Mouse (Mus musculus): ENCODE measurements around the gene Nhlh1. TPM values are rescaled to one million over a fixed set of nuclear protein-coding genes. Genes with fewer than 3 reads are reported as not detected.

The Nhlh1 gene
- total RNA-seq, 2 experiments from 2014 or later: not detected

DNA sequence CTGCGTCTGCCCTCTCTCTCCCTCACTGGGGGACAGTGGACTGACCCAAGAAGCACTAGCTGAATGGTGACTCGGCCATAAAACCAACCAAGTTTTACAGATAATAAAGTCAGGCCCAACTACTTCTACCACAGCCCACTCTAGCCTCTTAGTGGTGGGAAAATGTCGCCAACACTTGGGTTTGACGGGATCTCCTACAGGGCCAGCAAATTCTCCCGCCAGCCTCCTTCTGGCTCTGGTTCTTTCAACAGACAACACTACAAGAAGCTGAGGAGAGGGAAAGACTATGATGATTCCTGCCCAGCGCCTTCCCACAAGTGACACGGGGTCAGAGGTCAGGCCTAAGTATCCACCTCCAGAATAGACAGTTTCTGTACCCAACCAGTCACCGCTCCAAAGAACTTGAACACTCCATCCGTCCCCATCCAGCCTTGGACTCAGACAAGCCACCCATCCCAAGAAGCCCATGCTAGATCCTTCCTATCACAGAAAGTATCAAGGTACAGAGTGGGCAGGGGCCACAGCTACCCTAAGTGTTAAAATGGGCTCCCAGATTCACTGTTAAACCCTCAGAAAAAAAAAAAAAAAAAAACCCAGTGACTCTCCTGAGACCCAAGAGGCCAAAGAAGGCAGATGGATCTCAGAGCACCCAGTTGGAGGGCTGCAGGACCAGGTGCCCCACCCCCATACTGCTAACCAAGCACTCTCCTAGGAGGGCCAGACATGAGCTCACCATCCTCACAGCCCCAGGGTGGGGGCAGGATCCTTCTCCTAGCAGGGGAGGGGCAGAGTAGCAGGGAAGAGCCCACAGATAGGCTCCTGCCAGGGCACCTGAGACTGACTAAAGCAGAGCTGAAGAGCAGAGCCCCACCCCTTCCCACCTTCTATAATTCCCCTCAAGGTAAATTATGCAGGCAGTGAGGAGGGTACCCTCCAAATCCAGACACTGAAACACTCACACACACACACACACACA, 38.7 kb downstream of the Nhlh1 start:
- ATAC-seq (replicated peaks; ENCODE audit: low FRiP score, poor library complexity, severe bottlenecking): no peak

DNA sequence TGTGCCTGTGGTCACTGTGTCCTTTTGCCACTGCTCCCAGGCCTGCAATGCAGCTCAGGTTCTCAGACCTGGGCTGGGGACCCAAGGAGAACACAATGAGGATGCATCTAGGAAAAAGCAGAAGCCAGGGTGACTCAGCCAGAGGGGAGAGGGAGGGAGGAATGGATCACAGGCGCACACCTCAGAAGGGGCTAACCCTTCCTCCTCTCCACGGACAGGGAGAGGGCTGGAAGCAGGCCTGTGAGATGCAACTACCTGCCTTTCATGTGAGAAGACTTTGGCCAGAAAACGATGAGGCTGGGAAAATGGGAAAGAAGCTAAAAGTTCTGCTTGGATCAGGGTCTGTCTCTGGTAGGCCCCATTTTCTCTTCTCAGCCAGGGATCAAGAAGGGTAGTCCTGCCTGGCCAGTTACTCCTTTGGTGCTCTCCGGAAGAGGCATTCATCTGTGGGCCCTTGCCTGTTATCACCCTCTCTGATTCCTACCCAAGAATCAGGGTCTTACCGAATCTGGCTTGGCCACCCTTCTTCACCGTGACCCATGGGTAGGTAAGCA, 39.8 kb downstream of the Nhlh1 start:
- no peak for ATAC-seq (replicated peaks; ENCODE audit: low FRiP score, poor library complexity, severe bottlenecking)

DNA sequence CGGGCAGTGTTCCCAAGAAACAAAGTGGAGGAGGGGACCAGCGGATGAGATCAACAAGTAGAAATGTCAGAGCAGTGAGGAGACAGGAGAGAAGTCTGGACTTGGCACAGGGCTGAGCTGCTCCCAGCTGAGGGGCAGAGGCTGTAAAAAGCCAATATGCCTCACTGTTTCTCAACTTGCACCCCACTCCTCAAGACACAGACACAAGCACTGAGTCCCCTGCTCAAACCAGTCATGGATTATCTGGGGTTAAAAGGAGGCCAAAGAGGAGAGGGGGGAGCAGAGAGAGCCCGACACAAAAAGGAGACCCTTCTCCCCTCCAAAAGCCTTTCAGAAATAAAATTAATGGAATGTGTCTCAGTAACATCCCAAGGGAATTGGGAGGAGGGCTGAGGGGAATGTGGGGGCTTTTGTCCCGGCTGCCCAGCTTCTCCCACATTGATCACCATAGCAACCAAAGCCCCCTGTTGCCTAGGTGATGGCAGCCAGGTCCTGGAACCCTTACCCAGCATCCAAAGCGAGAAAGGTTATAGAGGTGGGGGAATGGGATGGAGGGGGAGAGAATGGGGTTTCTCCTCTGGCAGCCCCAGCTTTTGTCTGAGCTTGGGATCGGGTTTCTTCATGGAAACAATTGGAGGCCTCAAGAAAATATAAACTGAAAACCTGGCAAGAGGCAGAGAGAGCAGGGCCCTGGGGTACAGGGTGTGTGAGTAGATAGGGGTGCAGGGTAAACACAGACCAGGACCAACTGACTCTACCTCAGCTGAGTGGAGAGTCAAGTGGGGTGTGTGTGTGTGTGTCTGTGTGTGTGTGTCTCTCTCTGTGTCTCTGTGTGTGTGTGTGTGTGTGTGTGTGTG, 40.5 kb downstream of the Nhlh1 start:
- ATAC-seq (replicated peaks; ENCODE audit: low FRiP score, poor library complexity, severe bottlenecking): no peak

DNA sequence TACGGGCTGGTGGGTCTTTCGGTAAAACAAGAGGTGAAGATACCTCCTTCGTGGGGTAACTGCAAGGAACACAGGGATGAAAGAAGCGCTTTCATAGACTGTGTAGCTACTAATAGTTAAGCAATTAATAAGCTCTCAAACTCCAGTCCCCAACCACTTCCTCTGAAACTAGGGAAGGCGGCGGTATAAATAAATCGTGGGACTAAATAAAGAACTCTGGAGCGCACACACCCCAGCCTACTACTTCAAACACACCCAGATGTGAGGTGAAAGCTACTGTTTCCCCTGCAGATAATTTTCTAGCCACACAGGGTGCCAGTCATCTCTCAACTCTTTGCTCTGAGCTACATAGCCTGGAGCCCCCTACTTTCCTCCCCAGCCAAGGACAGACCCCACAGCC, 41.3 kb downstream of the Nhlh1 start:
- ATAC-seq (replicated peaks; ENCODE audit: low FRiP score, poor library complexity, severe bottlenecking): no peak

DNA sequence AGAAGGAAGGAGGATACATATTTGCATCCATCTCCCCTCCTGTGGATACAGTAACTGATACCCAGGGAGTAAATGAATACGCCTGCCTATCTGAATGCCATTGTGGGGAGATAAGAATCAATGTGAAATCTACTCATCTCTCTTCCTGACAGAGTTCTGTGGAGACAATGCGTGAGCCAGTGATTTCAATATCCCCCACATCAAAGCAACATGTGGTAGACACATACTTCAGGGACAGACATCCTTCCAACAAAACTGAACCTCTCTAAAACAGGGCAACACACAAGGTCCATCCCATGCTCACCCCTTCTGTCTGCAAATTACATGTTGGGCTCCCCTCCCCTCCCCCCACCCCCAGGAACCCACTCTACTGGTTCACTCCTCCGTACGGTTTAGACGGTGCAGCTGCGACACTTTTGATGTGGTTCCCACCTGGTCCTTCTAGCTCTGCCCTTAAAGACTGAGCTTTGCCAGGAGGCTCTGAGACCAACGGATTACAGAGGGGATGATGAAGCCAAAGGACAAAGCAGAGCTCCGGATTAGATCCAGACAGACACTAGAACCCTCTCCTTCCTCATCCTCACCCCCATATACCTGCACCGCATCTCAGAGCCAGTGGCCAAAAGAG, 41.9 kb downstream of the Nhlh1 start:
- ATAC-seq (replicated peaks; ENCODE audit: low FRiP score, poor library complexity, severe bottlenecking): no peak

DNA sequence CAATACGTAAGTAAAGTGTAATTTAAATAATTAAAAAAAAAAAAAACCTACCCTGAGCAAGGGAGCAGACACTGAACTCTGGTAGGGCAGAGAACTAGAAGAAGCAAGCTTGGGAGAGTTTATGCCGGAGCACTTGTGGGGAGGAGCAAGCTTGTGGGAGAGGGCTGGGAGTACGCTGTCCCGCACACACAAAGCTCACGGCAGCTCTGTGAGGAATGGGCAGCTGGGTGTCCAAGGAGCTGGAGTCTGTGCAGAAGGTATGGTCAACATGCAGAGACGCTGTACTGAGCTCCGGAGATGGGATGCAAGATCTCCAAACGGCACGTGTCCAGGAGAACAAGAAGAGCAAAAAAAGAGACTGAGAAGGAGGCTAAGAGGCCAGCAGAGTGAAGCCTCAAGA, 42.6 kb downstream of the Nhlh1 start:
- no peak for ATAC-seq (replicated peaks; ENCODE audit: low FRiP score, poor library complexity, severe bottlenecking)

DNA sequence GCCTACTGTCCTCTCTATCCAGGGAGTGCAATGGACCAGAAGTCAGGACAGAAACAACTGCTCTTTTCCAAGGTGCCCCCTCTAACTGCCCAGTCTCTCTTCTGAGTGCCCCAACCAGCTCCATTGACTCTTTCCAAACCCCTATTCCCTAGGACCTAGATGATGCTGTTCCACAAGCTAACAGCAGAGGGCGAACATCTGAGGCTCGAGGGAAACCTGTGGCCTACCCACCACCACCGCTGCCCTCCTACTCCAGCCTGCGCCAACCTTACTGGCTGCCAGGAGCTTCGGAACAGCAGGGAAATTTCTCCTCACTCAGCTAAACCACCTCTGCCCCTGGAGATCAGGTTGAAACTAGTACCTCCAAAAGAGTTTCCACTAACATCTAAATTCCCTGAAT, 45.3 kb downstream of the Nhlh1 start:
- ATAC-seq (replicated peaks; ENCODE audit: low FRiP score, poor library complexity, severe bottlenecking): 0 out of 2 replicates have a peak, but pooled peaks have one; percentile 36

- ATAC-seq (replicated peaks; ENCODE audit: low FRiP score, poor library complexity, severe bottlenecking): no peak
Observed at GRCm38 (mm10) chr1:172010042-172010824, 47.1 kb downstream of the Nhlh1 start.

DNA sequence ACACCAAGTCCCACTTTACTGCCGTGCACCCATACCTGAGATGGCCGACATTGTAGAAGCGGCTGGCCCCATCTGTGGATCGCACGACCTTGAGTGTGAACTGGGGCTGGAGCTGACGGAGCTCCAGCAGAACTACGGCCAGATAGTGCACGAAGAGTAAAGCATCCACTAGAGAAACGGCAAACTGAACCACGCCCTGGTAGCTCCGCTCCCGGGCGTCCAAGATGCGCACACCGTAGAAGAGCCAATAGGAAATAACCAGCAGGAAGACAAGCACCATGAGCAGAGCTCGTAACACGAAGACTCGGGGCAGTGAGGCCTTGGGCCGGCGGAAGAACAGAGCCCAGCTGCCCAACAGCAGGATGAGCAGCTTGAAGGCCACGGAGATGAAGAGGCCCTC, 48.0 kb downstream of the Nhlh1 start:
- ATAC-seq (replicated peaks; ENCODE audit: low FRiP score, poor library complexity, severe bottlenecking): no peak

GRCm38 (mm10) chr1:172008351-172008750, 49.0 kb downstream of the Nhlh1 start:
- ATAC-seq (replicated peaks; ENCODE audit: low FRiP score, poor library complexity, severe bottlenecking): no peak

DNA sequence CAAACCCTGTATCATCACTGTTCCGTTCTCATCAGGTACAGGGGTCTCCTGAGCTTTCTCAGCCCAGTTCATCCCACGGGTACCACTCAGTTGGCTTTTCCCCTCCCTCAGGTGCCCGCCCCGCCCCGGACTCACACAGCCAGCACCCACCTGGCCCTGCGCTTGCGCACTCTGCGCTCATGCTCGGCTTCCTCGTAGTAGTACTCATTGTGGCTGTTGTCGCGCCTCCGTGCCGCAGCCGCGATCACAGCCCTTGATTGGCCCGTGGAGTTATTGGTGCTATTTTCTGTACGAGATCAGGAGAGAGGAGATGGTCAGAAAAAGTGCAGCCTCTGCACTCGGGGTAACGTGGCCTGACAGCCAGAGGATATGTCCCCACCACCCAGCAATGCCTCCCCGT, 49.6 kb downstream of the Nhlh1 start:
- no peak for ATAC-seq (replicated peaks; ENCODE audit: low FRiP score, poor library complexity, severe bottlenecking)

Other genes starting within 250 kb of the Nhlh1 start
- 11.2 and 28.1 TPM in 2 replicates for gene Cd84, start 217.9 kb downstream of the Nhlh1 start, total RNA-seq (2015; ENCODE audit: low replicate concordance)
- 22.3 and 28.9 TPM in 2 replicates for gene Cd84, start 217.9 kb downstream of the Nhlh1 start, total RNA-seq (2017; ENCODE audit: low replicate concordance)
- 3.6 and 4.2 TPM in 2 replicates for gene Gm10521, start 161.9 kb downstream of the Nhlh1 start, total RNA-seq (2015; ENCODE audit: low replicate concordance)
- 0.51 TPM in 1 of 2 replicates, not detected in the other for gene Gm10521, start 161.9 kb downstream of the Nhlh1 start, total RNA-seq (2017; ENCODE audit: low replicate concordance)
- 5.4 and 8.3 TPM in 2 replicates for gene Slamf6, start 140.1 kb downstream of the Nhlh1 start, total RNA-seq (2015; ENCODE audit: low replicate concordance)
- gene Slamf6, start 140.1 kb downstream of the Nhlh1 start, total RNA-seq (2017; ENCODE audit: low replicate concordance): 10.4 and 10.7 TPM in 2 replicates
- gene Vangl2, start 29.1 kb downstream of the Nhlh1 start, total RNA-seq (2015; ENCODE audit: low replicate concordance): 0.84 and 1.1 TPM in 2 replicates
- 0.13 and 0.83 TPM in 2 replicates for gene Vangl2, start 29.1 kb downstream of the Nhlh1 start, total RNA-seq (2017; ENCODE audit: low replicate concordance)
- 44.9 and 67.4 TPM in 2 replicates for gene Copa, start 25.0 kb upstream of the Nhlh1 start, total RNA-seq (2015; ENCODE audit: low replicate concordance)
- gene Copa, start 25.0 kb upstream of the Nhlh1 start, total RNA-seq (2017; ENCODE audit: low replicate concordance): 41.3 and 47.1 TPM in 2 replicates
- 43.2 and 52.0 TPM in 2 replicates for gene Ncstn, start 25.2 kb upstream of the Nhlh1 start, total RNA-seq (2015; ENCODE audit: low replicate concordance)
- 14.7 and 16.4 TPM in 2 replicates for gene Ncstn, start 25.2 kb upstream of the Nhlh1 start, total RNA-seq (2017; ENCODE audit: low replicate concordance)
- gene Pex19, start 69.2 kb upstream of the Nhlh1 start, total RNA-seq (2015; ENCODE audit: low replicate concordance): 14.7 and 15.1 TPM in 2 replicates
- gene Pex19, start 69.2 kb upstream of the Nhlh1 start, total RNA-seq (2017; ENCODE audit: low replicate concordance): 15.4 and 21.5 TPM in 2 replicates
- gene Dcaf8, start 90.5 kb upstream of the Nhlh1 start, total RNA-seq (2015; ENCODE audit: low replicate concordance): 77.5 TPM in 2 replicates
- 141 and 176 TPM in 2 replicates for gene Dcaf8, start 90.5 kb upstream of the Nhlh1 start, total RNA-seq (2017; ENCODE audit: low replicate concordance)
- 5.4 and 12.2 TPM in 2 replicates for gene Pea15a, start 149.2 kb upstream of the Nhlh1 start, total RNA-seq (2015; ENCODE audit: low replicate concordance)
- 3.3 and 6.0 TPM in 2 replicates for gene Pea15a, start 149.2 kb upstream of the Nhlh1 start, total RNA-seq (2017; ENCODE audit: low replicate concordance)
- gene Casq1, start 162.3 kb upstream of the Nhlh1 start, total RNA-seq (2015; ENCODE audit: low replicate concordance): not detected in 2 replicates
- gene Casq1, start 162.3 kb upstream of the Nhlh1 start, total RNA-seq (2017; ENCODE audit: low replicate concordance): not detected in 2 replicates
- gene Atp1a4, start 200.8 kb upstream of the Nhlh1 start, total RNA-seq (2015; ENCODE audit: low replicate concordance): not detected in 2 replicates
- gene Atp1a4, start 200.8 kb upstream of the Nhlh1 start, total RNA-seq (2017; ENCODE audit: low replicate concordance): not detected in 2 replicates
- gene Igsf8, start 204.1 kb upstream of the Nhlh1 start, total RNA-seq (2015; ENCODE audit: low replicate concordance): 14.4 and 15.1 TPM in 2 replicates
- 3.1 and 3.3 TPM in 2 replicates for gene Igsf8, start 204.1 kb upstream of the Nhlh1 start, total RNA-seq (2017; ENCODE audit: low replicate concordance)
- gene Atp1a2, start 240.5 kb upstream of the Nhlh1 start, total RNA-seq (2015; ENCODE audit: low replicate concordance): not detected in 2 replicates
- gene Atp1a2, start 240.5 kb upstream of the Nhlh1 start, total RNA-seq (2017; ENCODE audit: low replicate concordance): not detected in 2 replicates

Data from erythroid progenitor cell, adult 5-6 weeks (primary cell).